Mouse (Mus musculus) macrophage (primary cell): ENCODE data around the gene Gpr183. TPM values are rescaled to one million over a fixed set of nuclear protein-coding genes. Genes with fewer than 3 reads are reported as not detected.

Source experiments
- H3K27ac ChIP-seq: fragments of 350-480 bp; formaldehyde crosslinking; 2 replicates; pipeline ENCODE4 v1.9.0; 2021
- H3K36me3 ChIP-seq: fragments of 350-480 bp; formaldehyde crosslinking; 2 replicates; pipeline ENCODE4 v1.9.0; 2021; ENCODE audit errors: inconsistent target
- H3K4me3 ChIP-seq: fragments of 350-480 bp; formaldehyde crosslinking; 2 replicates; pipeline ENCODE4 v1.9.0; 2021; ENCODE audit errors: inconsistent target
- H3K79me2 ChIP-seq: fragments of 350-480 bp; formaldehyde crosslinking; 2 replicates; pipeline ENCODE4 v1.9.0; 2021; ENCODE audit errors: inconsistent target
- WGBS: methylation state at CpG from one replicate; pipeline ENCODE4 v1.1.7; 2026; ENCODE audit warnings: inconsistent platforms; ENCODE audit not compliant: missing documents; 5-methylcytosine and 5-hydroxymethylcytosine counted together
- polyA plus RNA-seq: library from polyadenylated mRNA; stranded (reverse); fragments of 250-400 nt; gene quantifications from 3 replicates; pipeline ENCODE4 v1.2.4, GENCODE M21; 2018; ENCODE audit warnings: inconsistent platforms

Gpr183 gene
- polyA plus RNA-seq, 1 experiment from 2014 or later: 8.0 TPM

DNA sequence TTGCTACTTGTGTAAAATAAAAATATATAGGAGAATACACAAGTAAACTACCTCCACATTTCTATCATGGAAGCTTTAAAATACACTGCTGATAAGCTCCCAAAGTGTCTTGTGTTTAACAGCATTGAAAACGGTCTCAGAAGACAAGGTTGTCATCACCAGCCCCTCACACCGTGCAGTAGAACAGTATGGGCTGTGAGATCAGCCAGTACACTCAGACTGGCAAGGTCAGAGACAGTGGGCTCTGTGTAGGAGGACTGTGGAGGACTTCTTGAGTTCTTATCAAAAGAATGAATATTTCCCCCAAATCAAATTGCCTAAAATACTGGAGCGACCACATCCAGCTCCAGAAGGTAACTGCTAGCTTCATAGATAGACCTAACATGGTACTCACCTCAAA, 25.4 kb downstream of the Gpr183 start:
- Histone ChIP-seq H3K4me3 (no peak overlapping the region), H3K27ac (peak overlapping the region; percentile 91), H3K36me3 (no peaks in the 10 kb centered on the region), H3K79me2 (peaks cover 7% of the 10 kb centered on the region; the same call in 1 of the 2 replicates)
- 97% methylated on average over 3 of the region's 3 CpGs for WGBS

- H3K4me3 ChIP-seq: no peak overlapping the region
- H3K36me3 ChIP-seq: no peaks in the 10 kb centered on the region
- WGBS: 14% methylated on average over 11 of the region's 11 CpGs
Measured at GRCm38 (mm10) chr14:121938256-121939191, 26.5 kb downstream of the Gpr183 start.

GRCm38 (mm10) chr14:121937601-121938255, 27.3 kb downstream of the Gpr183 start:
- Histone ChIP-seq H3K27ac (peak overlapping the region; percentile 91), H3K4me3 (no peak overlapping the region), H3K79me2 (peaks cover 12% of the 10 kb centered on the region; the same call in 1 of the 2 replicates), H3K36me3 (no peaks in the 10 kb centered on the region)
- WGBS: 35% methylated on average over 11 of the region's 11 CpGs

More at GRCm38 (mm10) chr14:121938256-121939191, 26.5 kb downstream of the Gpr183 start:
- Histone ChIP-seq H3K79me2 (peaks cover 7% of the 10 kb centered on the region; the same call in 1 of the 2 replicates), H3K27ac (peak overlapping the region; percentile 91)

GRCm38 (mm10) chr14:121936856-121937255, 28.1 kb downstream of the Gpr183 start:
- Histone ChIP-seq H3K79me2 (peaks cover 20% of the 10 kb centered on the region; the same call in 1 of the 2 replicates), H3K4me3 (no peak overlapping the region), H3K36me3 (no peaks in the 10 kb centered on the region), H3K27ac (0 out of 2 replicates have a peak overlapping the region, but pooled peaks have one; percentile 91)
- 88% methylated on average over 8 of the region's 8 CpGs for WGBS

DNA sequence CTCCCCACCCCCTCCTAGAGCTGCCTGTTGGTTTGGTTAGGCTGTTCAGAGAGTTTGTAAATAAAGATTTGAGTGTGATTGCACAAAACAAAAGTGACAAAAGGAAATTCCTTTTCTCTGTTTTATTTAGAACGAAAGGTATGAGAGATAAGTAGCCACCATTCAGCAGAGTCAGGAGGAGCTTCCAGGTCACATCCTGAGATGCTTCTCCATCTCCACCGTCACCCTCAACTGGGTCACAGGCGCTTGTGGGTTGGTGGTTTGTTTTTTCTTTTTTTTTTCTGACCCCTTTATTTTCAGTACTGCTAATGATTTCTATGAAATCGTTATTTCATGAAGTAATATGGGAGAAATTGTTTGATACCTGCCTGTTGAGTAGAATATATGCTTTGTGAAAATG, 28.6 kb downstream of the Gpr183 start:
- Histone ChIP-seq H3K79me2 (peaks cover 25% of the 10 kb centered on the region; the same call in 1 of the 2 replicates), H3K27ac (no peak overlapping the region), H3K36me3 (no peaks in the 10 kb centered on the region), H3K4me3 (no peak overlapping the region)
- 81% methylated on average over 4 of the region's 4 CpGs for WGBS

- WGBS: 9% methylated on average over 5 of the region's 5 CpGs
- Histone ChIP-seq H3K27ac (peak overlapping the region; percentile 10; the same call in 1 of the 2 replicates), H3K79me2 (peaks cover 33% of the 10 kb centered on the region; the same call in 1 of the 2 replicates), H3K36me3 (no peaks in the 10 kb centered on the region), H3K4me3 (no peak overlapping the region)
Measured at GRCm38 (mm10) chr14:121934597-121934946, 30.4 kb downstream of the Gpr183 start.

GRCm38 (mm10) chr14:121933906-121934596, 30.9 kb downstream of the Gpr183 start:
- Histone ChIP-seq H3K36me3 (no peaks in the 10 kb centered on the region), H3K79me2 (peaks cover 33% of the 10 kb centered on the region; the same call in 1 of the 2 replicates), H3K4me3 (no peak overlapping the region), H3K27ac (peak overlapping the region; percentile 10; the same call in 1 of the 2 replicates)
- WGBS: 78% methylated on average over 7 of the region's 7 CpGs

- no peak overlapping the region for H3K27ac ChIP-seq
- H3K79me2 ChIP-seq: peaks cover 33% of the 10 kb centered on the region; the same call in 1 of the 2 replicates
- WGBS: 83% methylated on average over 4 of the region's 4 CpGs
Measured at GRCm38 (mm10) chr14:121932180-121932579, 32.8 kb downstream of the Gpr183 start.

DNA sequence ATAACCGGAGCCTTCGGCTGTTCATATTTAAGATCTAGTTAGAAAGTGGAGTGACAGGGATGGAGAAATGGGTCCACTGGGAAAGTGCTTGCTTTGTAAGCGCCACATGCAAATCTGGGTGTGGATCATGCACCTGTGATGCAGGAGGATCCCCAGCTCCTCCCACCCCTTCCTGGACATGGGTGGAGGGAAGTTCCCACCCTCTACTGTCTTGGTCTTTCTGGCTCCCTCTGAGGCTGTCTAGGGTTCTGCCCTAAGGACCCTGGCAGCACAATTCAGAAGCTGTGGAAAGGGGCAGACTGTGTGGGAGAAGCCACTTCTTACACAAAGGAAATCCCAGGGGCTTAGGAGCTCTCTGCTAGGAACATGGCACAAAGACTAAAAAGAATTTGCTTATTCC, 33.4 kb downstream of the Gpr183 start:
- Histone ChIP-seq H3K79me2 (peaks cover 33% of the 10 kb centered on the region; the same call in 1 of the 2 replicates), H3K36me3 (no peaks in the 10 kb centered on the region), H3K4me3 (no peak overlapping the region), H3K27ac (no peak overlapping the region; the same call in 1 of the 2 replicates)
- 93% methylated on average over 3 of the region's 3 CpGs for WGBS

More at GRCm38 (mm10) chr14:121932180-121932579, 32.8 kb downstream of the Gpr183 start:
- Histone ChIP-seq H3K36me3 (no peaks in the 10 kb centered on the region), H3K4me3 (no peak overlapping the region)

GRCm38 (mm10) chr14:121930731-121931383, 34.1 kb downstream of the Gpr183 start:
- Histone ChIP-seq H3K27ac (peak overlapping the region; percentile 87; the same call in 1 of the 2 replicates), H3K79me2 (peaks cover 33% of the 10 kb centered on the region; the same call in 1 of the 2 replicates), H3K4me3 (no peak overlapping the region), H3K36me3 (no peaks in the 10 kb centered on the region)
- WGBS: 77% methylated on average over 6 of the region's 7 CpGs

DNA sequence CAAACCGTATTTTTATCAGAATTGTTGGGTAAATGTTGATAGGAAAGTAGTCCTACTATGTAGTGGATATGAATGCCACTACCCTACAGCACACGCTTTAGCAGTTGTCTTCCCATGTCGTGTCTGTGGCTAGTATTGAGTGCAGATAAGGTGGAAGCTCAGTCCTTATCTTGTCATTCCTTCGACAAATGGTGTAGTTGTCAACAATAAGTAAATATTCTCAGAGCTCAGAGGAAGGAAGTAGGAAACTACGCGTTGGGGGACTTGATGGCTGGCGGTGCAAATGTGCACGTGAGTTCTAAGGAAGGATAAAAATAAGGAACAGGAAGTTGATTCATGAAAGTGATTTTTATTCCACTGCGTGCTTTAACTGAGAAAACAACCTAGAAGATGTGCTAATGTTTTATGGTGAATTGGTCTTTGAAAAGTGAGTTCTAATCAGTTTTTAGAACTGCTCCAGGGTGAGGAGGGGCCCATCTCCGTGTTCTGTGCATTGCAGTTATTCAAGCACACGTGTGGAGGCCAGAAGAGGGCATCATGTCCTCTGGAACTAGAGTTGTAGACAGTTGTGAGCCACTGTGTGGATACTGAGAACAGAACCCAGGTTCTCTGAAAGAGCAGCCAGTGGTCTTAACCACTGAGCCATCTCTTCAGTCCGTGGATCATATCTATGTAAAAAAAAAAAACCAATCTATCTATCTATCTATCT, 35.6 kb downstream of the Gpr183 start:
- Histone ChIP-seq H3K27ac (peak overlapping the region; percentile 87), H3K79me2 (peaks cover 33% of the 10 kb centered on the region; the same call in 1 of the 2 replicates), H3K4me3 (no peak overlapping the region), H3K36me3 (no peaks in the 10 kb centered on the region)
- 12% methylated on average over 12 of the region's 12 CpGs for WGBS

DNA sequence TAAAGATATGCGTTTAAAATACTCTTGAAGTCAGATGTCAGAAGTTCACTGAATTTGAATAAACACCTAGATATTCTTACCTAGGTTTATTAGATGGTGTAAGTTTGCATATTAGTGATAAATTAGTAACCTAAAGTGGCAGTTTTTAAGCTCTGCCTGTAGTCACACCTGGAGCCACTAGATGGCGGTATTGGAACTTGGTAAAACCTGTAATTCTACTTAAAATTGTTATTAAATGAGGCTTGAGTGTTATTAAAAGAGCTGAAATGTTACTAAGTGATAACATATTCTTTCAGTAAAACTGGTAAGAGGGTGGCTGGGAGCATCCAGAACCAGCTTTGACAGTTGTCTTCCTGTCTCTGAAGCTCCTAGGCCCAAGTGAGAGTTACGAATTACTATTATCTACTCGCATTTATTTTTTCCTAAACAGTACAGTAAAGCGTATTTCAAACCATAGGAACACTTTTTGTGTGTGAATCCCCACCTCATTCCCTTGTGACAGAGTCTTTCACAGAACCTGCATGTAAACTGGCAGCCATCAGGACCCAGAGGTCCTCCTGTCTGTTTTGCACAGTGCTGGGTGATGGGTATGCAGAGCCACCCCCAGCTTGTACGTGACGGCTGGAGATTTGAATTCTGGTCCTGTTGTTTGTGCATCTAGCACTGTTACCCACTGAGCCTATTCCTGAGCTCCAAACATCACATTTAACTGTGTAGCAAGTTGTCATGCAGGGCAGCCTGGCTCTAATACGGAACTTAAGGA, 36.4 kb downstream of the Gpr183 start:
- no peak overlapping the region for H3K4me3 ChIP-seq
- 51% methylated on average over 8 of the region's 8 CpGs for WGBS
- peaks cover 33% of the 10 kb centered on the region; the same call in 1 of the 2 replicates for H3K79me2 ChIP-seq
- no peaks in the 10 kb centered on the region for H3K36me3 ChIP-seq
- H3K27ac ChIP-seq: peak overlapping the region; percentile 87

DNA sequence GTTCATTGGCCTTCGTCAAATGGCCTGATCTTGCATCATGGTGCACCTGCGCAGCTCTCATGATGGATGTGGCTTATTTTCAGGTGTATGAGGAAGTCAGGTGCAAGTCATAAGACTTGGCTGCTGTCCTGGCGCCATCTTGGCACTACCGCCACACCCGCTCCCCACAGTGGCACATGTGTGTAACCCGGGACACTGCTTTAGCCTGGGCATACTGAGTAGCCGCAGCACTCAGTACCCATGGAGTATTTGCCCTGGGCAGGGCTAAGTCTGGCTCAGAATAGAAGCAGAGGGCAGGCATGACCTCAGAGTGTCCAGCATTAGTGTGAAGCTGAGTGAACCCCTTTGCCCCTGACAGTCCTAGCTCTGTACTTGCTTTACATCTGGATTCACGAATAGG, 37.5 kb downstream of the Gpr183 start:
- Histone ChIP-seq H3K27ac (no peak overlapping the region), H3K36me3 (no peaks in the 10 kb centered on the region), H3K4me3 (no peak overlapping the region), H3K79me2 (peaks cover 26% of the 10 kb centered on the region; the same call in 1 of the 2 replicates)
- WGBS: 99% methylated on average over 8 of the region's 8 CpGs
